Mouse (Mus musculus) ZHBTc4 (cell line): ENCODE data around the gene Acot6.
"Not testable (repeated sequence)": the region's sequence is repeated elsewhere in the genome, so short reads cannot be mapped to it uniquely, and the experiment has no call there.

Experiments used
- DNase-seq: peaks from one replicate; pipeline ENCODE4 v3.0.0-alpha.2; 2011; ENCODE audit warnings: low read depth, low spot score

The Acot6 gene

GRCm38 (mm10) chr12:84100604-84101492, at the start of gene Acot6:
Acot6 (plus strand) TSS chr12:84100654.
- DNase-seq = peak; percentile 63

- not testable (repeated sequence) for DNase-seq
These were observed 49.7 kb upstream of the Acot6 start for GRCm38 (mm10) chr12:84050744-84051143.

- DNase-seq = no peak
These were observed 48.4 kb upstream of the Acot6 start, which contains the start of gene Acot3 for GRCm38 (mm10) chr12:84051937-84052474. Acot3 (plus strand) TSS chr12:84052144.

- no peak for DNase-seq
These were observed 47.8 kb upstream of the Acot6 start for GRCm38 (mm10) chr12:84052609-84053008.

GRCm38 (mm10) chr12:84053173-84053572, 47.3 kb upstream of the Acot6 start:
- peak; percentile 40 for DNase-seq

- DNase-seq = peak; percentile 66
These were observed 46.6 kb upstream of the Acot6 start for GRCm38 (mm10) chr12:84053679-84054391.

- DNase-seq = peak; percentile 74
These were observed 39.5 kb upstream of the Acot6 start for GRCm38 (mm10) chr12:84060946-84061345.

- peak; percentile 66 for DNase-seq
These were observed 38.1 kb upstream of the Acot6 start for GRCm38 (mm10) chr12:84062336-84062735.

- peak; percentile 81 for DNase-seq
These were observed 37.2 kb upstream of the Acot6 start for GRCm38 (mm10) chr12:84063228-84063627.

- DNase-seq = no peak
These were observed 36.6 kb upstream of the Acot6 start for GRCm38 (mm10) chr12:84063833-84064232.

GRCm38 (mm10) chr12:84064621-84065020, 35.8 kb upstream of the Acot6 start:
- no peak for DNase-seq

- DNase-seq = no peak
These were observed 32.7 kb upstream of the Acot6 start for GRCm38 (mm10) chr12:84067752-84068151.

GRCm38 (mm10) chr12:84068296-84068695, 32.2 kb upstream of the Acot6 start:
- DNase-seq = no peak

- no peak for DNase-seq
These were observed 31.5 kb upstream of the Acot6 start, which contains the start of gene Acot5 for GRCm38 (mm10) chr12:84068986-84069385. Acot5 (plus strand) TSS chr12:84069325.

- DNase-seq = peak; percentile 70
These were observed 30.9 kb upstream of the Acot6 start for GRCm38 (mm10) chr12:84069582-84069981.

- no peak for DNase-seq
These were observed 28.8 kb upstream of the Acot6 start for GRCm38 (mm10) chr12:84071696-84072095.

- DNase-seq = no peak
These were observed 23.0 kb upstream of the Acot6 start for GRCm38 (mm10) chr12:84077371-84077990.

GRCm38 (mm10) chr12:84083842-84084241, 16.6 kb upstream of the Acot6 start:
- no peak for DNase-seq

GRCm38 (mm10) chr12:84084581-84084980, 15.9 kb upstream of the Acot6 start:
- no peak for DNase-seq

GRCm38 (mm10) chr12:84094666-84095065, 5.8 kb upstream of the Acot6 start:
- not testable (repeated sequence) for DNase-seq

GRCm38 (mm10) chr12:84099605-84100004, 849 bp upstream of the Acot6 start:
- no peak for DNase-seq

- DNase-seq = no peak
These were observed 383 bp upstream of the Acot6 start for GRCm38 (mm10) chr12:84100071-84100470.
